Mouse (Mus musculus) forebrain, postnatal 0 days (tissue): ENCODE results near the gene Ngly1. TPM values are rescaled to one million over a fixed set of nuclear protein-coding genes. Genes with fewer than 3 reads are reported as not detected.

ENCODE experiments used
- ATAC-seq: fragments of 200-750 bp; cut with Nextera tagmentation; 2 replicates; pipeline ENCODE4 v1.8.0; 2017; ENCODE audit warnings: mild to moderate bottlenecking, moderate library complexity
- DNase-seq: peaks from one replicate; pipeline ENCODE4 v3.0.0-alpha.2; 2015
- H3K27ac ChIP-seq: fragments of 300-500 bp; sonication (generic); 2 replicates; pipeline ENCODE4 v1.5.1; 2014; ENCODE audit warnings: low read depth, mild to moderate bottlenecking, antibody characterized with exemption, low read length, moderate library complexity, mixed read lengths
- H3K27me3 ChIP-seq: fragments of 300-500 bp; sonication (generic); 2 replicates; pipeline ENCODE4 v1.6.1; 2014; ENCODE audit warnings: mild to moderate bottlenecking, low read length, mixed read lengths; ENCODE audit not compliant: insufficient read depth
- H3K36me3 ChIP-seq: fragments of 300-500 bp; sonication (generic); 2 replicates; pipeline ENCODE4 v1.6.1; 2014; ENCODE audit warnings: mild to moderate bottlenecking, moderate library complexity; ENCODE audit not compliant: insufficient read depth
- H3K4me1 ChIP-seq: fragments of 300-500 bp; sonication (generic); 2 replicates; pipeline ENCODE4 v1.6.1; 2014; ENCODE audit warnings: antibody characterized with exemption; ENCODE audit not compliant: insufficient read depth
- H3K4me2 ChIP-seq: fragments of 300-500 bp; sonication (generic); 2 replicates; pipeline ENCODE4 v1.6.1; 2014; ENCODE audit warnings: low read depth, mild to moderate bottlenecking, moderate library complexity
- H3K4me3 ChIP-seq: fragments of 300-500 bp; sonication (generic); 2 replicates; pipeline ENCODE4 v1.5.1; 2014; ENCODE audit warnings: low read depth, low read length, mixed read lengths
- H3K9ac ChIP-seq: fragments of 300-500 bp; sonication (generic); 2 replicates; pipeline ENCODE4 v1.6.1; 2014; ENCODE audit warnings: mild to moderate bottlenecking
- H3K9me3 ChIP-seq: fragments of 300-500 bp; sonication (generic); 2 replicates; pipeline ENCODE4 v1.6.1; 2016; ENCODE audit warnings: low read length
- CTCF ChIP-seq: sonication (generic); IDR thresholded peaks from 2 replicates; pipeline ENCODE4 v1.5.1; 2016; ENCODE audit warnings: antibody characterized with exemption, control low read depth, low read depth
- WGBS: fragments of 180-500 bp; shearing (Covaris S2); extraction: QIAGEN DNeasy Blood & Tissue Kit; methylation state at CpG from one replicate; pipeline ENCODE4 v1.1.7; 2014; 5-methylcytosine and 5-hydroxymethylcytosine counted together
- polyA plus RNA-seq: library from polyadenylated mRNA; unstranded; fragments of >200 nt; fragmentation: Nextera tagmentation; extraction: Ambion mirVana; gene quantifications from 2 replicates; pipeline ENCODE4 v1.2.1, GENCODE M21; 2015
- total RNA-seq: library from RNA; depleted of rRNA; stranded (reverse); fragments of >200 nt; gene quantifications from 2 replicates; pipeline ENCODE4 v1.2.3, GENCODE M21; 2014; rRNA removed

Ngly1 gene
- total RNA-seq = 25.5 and 25.6 TPM in 2 replicates
- 21.2 and 22.9 TPM in 2 replicates for polyA plus RNA-seq

DNA sequence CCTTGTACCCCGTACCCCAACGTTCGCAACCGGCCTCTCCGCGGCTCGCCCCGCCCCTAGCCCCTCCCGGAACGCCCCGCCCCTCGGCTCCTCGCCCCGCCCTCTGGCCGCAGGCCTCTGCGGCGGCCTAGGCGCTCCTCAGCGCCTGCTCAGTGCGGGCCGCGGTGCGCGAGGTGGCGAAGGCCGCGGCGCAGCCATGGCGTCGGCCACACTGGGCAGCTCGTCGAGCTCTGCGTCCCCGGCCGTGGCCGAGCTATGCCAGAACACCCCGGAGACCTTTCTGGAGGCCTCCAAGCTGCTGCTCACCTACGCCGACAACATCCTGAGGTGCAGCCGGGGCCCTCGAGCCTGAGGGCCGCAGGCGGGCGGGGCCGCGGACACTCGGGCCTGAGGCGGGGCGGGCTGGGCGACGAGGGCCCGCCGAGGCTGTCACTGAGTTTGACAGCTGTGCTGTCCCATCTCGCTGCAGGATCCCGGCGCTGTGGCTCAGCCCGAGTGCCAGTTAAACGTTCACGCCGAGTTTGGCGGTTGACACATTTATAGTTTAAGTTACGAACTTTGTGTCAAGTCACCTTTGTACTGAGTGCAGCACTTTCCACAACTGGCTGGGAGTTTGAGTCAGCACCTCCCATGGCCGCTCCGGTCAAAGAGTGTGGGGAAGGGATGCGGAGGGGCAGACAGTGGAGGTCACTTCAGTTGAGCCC lies at the start of gene Ngly1, which contains the start of gene Oxsm:
Gene Ngly1, plus strand, starts transcription at position 110 of the 704 bp plus-strand sequence.
Gene Oxsm, minus strand, starts transcription at position 638 of the 704 bp plus-strand sequence.
- H3K4me1 ChIP-seq = peaks cover 10% of the 10 kb centered on the region
- peak within 1 kb of the TSS; percentile 88 for H3K4me3 ChIP-seq
- no peak for TF ChIP-seq CTCF
- DNase-seq (peak; percentile 83), ATAC-seq (peak; percentile 98)
- no peaks in the 10 kb centered on the region for H3K9me3 ChIP-seq
- 2% methylated on average over 65 of the region's 65 CpGs for WGBS
- H3K9ac ChIP-seq = peak within 1 kb of the TSS; percentile 96
- H3K27ac ChIP-seq = peak within 1 kb of the TSS; percentile 72
- no peaks in the 10 kb centered on the region for H3K27me3 ChIP-seq
- H3K36me3 ChIP-seq = no peaks in the 10 kb centered on the region
- H3K4me2 ChIP-seq = peak within 1 kb of the TSS; percentile 95

- Histone ChIP-seq H3K4me1 (peaks cover 14% of the 10 kb centered on the region; the same call in 1 of the 2 replicates), H3K27me3 (no peaks in the 10 kb centered on the region), H3K4me2 (0 out of 2 replicates have a peak overlapping the region, but pooled peaks have one; percentile 18), H3K36me3 (no peaks in the 10 kb centered on the region), H3K9ac (no peak overlapping the region), H3K9me3 (no peaks in the 10 kb centered on the region), H3K27ac (peak overlapping the region; percentile 51), H3K4me3 (no peak overlapping the region)
- 4% methylated on average over 6 of the region's 6 CpGs for WGBS
- ATAC-seq = 0 out of 2 replicates have a peak, but pooled peaks have one; percentile 1
- DNase-seq = peak; percentile 5
- no peak for TF ChIP-seq CTCF
These were observed 48.7 kb upstream of the Ngly1 start for GRCm38 (mm10) chr14:16200220-16200912.

DNA sequence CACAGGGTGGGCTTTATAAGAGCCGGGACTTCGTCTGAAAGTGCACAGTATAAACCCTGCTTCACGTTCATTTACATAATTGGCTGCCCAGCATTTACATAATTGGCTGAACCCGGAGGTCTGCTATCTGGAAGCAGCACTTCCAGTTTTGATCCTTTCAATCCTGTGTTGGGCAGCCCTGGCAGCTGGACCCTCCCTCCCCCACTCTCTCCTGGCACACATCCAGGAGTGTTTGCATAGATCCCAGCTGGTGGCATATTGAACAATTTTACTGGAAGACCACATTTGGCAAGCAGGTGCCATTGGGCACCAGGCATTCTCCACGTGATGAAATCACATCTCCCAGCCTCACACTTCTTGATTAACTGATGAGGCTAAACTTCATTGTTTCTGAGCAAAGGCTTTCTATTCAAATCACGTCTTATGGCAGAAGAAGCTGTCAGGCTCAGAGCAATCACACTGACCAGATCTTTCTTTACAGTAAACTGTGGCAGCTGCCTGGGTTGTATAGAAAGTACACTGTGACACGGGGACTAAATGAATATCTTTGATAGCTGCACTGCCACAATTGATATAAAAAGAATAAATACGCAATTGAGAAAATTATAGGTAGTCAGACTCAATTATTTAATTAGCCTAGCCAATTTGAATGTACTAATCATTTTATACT lies 48.0 kb upstream of the Ngly1 start:
- WGBS = 3% methylated on average over 8 of the region's 8 CpGs
- TF ChIP-seq CTCF = no peak
- no peak overlapping the region for H3K4me3 ChIP-seq
- H3K4me2 ChIP-seq = peak overlapping the region; percentile 18; the same call in 1 of the 2 replicates
- no peak overlapping the region; the same call in 1 of the 2 replicates for H3K27ac ChIP-seq
- DNase-seq (peak; percentile 90), ATAC-seq (peak; percentile 94)
- no peaks in the 10 kb centered on the region for H3K9me3 ChIP-seq
- H3K27me3 ChIP-seq = no peaks in the 10 kb centered on the region
- no peaks in the 10 kb centered on the region for H3K36me3 ChIP-seq
- H3K9ac ChIP-seq = no peak overlapping the region
- H3K4me1 ChIP-seq = peaks cover 14% of the 10 kb centered on the region; the same call in 1 of the 2 replicates

GRCm38 (mm10) chr14:16201673-16202072 lies 47.4 kb upstream of the Ngly1 start:
- Histone ChIP-seq H3K4me3 (no peak overlapping the region), H3K4me2 (no peak overlapping the region), H3K9ac (no peak overlapping the region), H3K4me1 (peaks cover 14% of the 10 kb centered on the region; the same call in 1 of the 2 replicates), H3K27ac (no peak overlapping the region), H3K9me3 (no peaks in the 10 kb centered on the region), H3K27me3 (no peaks in the 10 kb centered on the region), H3K36me3 (no peaks in the 10 kb centered on the region)
- no peak for ATAC-seq
- no peak for TF ChIP-seq CTCF
- WGBS = 14% methylated on average over 3 of the region's 3 CpGs
- DNase-seq = no peak

GRCm38 (mm10) chr14:16207722-16208121 lies 41.4 kb upstream of the Ngly1 start:
- no peak for ATAC-seq
- DNase-seq = no peak
- H3K27ac ChIP-seq = no peak overlapping the region
- H3K4me3 ChIP-seq = no peak overlapping the region
- H3K4me2 ChIP-seq = no peak overlapping the region
- H3K4me1 ChIP-seq = no peaks in the 10 kb centered on the region
- no peaks in the 10 kb centered on the region for H3K36me3 ChIP-seq
- no peaks in the 10 kb centered on the region for H3K9me3 ChIP-seq
- H3K27me3 ChIP-seq = no peaks in the 10 kb centered on the region
- no peak for TF ChIP-seq CTCF
- no peak overlapping the region for H3K9ac ChIP-seq

DNA sequence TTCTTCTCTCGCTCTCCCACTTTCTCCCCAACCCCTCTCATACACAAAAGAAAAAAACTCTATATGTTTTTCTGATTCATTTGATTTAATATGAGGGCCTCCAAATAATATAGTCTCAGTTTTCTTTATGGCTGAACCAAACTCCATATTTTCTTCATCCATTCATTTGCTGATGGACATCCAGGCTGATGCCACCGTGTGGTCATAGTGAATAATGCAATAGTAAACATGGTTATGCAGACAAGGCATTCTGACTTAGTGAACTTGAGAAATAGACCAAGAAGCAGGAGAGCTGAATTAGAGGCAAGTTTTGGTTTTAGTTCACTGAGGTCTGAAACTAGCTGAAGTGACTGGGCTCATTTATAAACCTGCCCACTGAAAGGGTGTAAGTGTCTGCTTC lies 30.1 kb upstream of the Ngly1 start:
- TF ChIP-seq CTCF = peak; percentile 70
- Histone ChIP-seq H3K4me1 (no peaks in the 10 kb centered on the region), H3K27ac (no peak overlapping the region), H3K4me2 (no peak overlapping the region), H3K9ac (no peak overlapping the region), H3K27me3 (no peaks in the 10 kb centered on the region), H3K9me3 (no peaks in the 10 kb centered on the region), H3K36me3 (no peaks in the 10 kb centered on the region), H3K4me3 (no peak overlapping the region)
- no peak for ATAC-seq
- DNase-seq = peak; percentile 42
- WGBS = 57% methylated on average over 2 of the region's 2 CpGs
